Mouse (Mus musculus) layer of hippocampus, adult 18-20 months (tissue): Measurements from ENCODE around the gene Nup210. TPM values are rescaled to one million over a fixed set of nuclear protein-coding genes. Genes with fewer than 3 reads are reported as not detected.
A peak's percentile ranks its signal among the peaks of the same experiment; 100 is the strongest.
"Not testable (repeated sequence)": the region's sequence is repeated elsewhere in the genome, so short reads cannot be mapped to it uniquely, and the experiment has no call there.

ENCODE experiments used
- DNase-seq, 2 experiments: peaks; one replicate each; pipeline ENCODE4 v3.0.0; 2022; ENCODE audit warnings: low spot score in 2 of 2
- total RNA-seq, 2 experiments: library from RNA; stranded (reverse); gene quantifications; 2 replicates each; pipeline ENCODE4 v1.2.3; 2021

Nup210 gene
- total RNA-seq, 2 experiments from 2014 or later, result 16.2 to 17.5 TPM

DNA sequence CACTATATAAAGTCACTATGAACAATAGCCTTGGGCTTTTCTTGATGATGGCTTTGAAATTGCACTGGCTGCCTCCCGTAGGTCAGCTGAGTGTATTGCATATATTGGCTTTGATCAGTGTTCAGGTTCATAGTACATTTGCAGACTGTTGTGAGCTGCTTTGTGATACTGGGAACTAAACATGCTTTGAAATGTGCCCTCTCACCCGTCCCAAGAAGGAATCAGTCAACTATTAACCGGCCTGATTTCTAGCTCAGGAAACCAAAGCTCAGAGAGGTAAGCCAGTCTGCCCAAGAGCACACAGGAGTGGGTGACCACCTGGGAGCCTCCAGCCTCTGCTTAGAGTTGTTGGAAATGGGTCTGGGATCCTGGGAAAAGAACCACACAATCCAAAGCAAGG lies 28.4 kb upstream of the Nup210 start:
- no peak for DNase-seq

DNA sequence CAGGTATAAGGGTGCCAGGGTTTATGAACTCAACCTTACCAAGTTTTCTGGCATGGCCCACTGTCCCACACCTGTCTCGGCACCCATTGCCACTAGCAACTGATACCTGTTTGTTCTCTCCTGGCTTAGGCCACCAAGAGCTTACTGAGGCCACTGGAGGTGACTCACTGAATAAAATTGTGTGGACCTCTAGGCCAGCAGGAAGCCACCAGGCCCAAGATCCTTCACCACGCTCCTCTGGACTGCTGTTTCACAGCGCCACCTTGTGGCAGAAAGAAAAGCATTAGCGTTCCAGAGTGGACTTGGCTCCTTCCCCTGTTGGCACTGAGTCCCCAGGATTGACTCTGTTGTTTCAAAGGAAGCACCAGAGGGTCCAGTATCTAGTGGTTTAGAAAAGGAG lies 23.2 kb upstream of the Nup210 start:
- DNase-seq, result peak; percentile 52 to 79

DNA sequence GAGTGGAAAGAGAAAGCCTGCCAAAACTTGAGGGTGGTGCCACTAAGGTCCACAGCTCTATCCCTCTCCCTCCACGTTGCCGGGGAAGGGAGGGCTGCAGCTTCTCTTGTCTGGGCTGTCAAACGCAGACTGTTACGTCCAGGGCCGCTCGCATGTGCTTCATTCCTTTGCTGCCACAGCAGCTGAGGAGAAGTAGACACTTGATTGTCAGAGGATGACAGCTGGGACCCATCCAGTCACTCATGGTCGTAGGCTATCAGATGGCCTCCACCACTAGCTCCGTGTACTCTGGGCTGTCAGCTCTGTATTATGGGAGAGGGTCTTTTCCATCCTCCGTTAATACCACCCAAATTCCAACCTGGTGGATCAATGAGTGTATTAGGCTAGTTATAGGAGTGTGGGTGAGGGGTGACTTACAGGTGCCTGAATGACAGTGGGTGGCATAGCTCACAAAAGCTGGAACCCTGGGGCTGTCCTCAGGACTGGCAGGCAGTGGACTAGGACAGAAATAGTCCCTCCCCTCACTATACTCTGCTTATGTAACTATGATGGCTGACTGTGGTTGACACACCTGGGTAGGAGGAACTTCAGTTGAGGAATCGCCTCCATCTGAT lies 20.8 kb upstream of the Nup210 start:
- DNase-seq, result no peak

DNA sequence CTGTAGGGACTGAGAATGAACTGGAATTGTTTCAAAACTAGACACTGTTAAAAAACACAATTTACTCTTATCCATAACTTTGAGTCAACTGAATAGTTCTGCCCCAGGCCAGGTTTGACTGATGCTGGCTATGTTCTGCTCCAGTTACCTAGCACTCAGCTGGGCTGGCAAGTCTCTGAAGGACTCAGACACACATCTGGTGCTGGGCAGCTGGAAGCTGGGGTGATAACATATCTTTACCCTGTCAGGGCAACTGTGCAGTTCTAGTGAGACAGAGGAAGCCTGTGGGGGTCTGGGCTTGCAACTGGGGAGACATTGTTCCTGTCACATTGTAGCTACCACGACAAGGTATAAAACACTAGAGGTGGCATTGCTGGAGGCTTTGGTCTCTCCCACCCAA lies 14.2 kb upstream of the Nup210 start:
- DNase-seq, result no peak

DNA sequence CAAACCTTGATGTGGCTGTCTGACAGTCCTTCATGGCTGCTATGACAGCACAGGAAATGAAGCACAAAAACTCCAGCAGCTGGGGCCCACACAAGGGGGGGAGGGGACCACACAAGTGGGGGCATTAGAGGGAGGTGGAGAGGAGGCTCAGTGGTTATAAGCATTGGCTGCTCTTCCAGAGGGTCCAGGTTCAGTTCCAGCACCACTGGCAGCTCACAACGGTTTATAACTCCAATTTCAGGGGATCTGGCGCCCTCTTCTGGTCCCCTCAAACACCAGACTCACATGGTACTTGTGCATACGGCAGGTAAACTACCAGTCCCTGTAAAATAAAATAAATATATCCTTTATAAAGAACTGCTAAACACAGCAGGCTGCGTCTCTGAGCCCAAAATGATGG lies 12.4 kb upstream of the Nup210 start:
- no peak for DNase-seq

DNA sequence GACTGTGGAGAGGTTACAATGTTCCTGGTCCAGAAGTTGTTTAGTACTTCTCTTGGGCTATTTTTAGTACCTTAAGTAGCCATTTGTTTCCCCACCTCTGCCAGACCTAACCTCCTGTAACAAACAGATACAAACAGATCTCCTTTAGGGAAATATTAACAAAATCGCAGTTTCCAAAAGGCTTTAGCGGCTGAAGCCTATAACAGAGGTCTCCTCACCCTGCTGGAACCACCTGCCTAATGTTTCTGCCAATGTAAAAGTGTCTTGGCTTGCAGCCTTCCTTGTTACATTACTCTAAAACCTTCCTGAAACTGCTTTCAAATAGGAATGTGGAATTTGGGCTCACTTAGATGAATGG lies 8.6 kb upstream of the Nup210 start:
- no peak for DNase-seq

DNA sequence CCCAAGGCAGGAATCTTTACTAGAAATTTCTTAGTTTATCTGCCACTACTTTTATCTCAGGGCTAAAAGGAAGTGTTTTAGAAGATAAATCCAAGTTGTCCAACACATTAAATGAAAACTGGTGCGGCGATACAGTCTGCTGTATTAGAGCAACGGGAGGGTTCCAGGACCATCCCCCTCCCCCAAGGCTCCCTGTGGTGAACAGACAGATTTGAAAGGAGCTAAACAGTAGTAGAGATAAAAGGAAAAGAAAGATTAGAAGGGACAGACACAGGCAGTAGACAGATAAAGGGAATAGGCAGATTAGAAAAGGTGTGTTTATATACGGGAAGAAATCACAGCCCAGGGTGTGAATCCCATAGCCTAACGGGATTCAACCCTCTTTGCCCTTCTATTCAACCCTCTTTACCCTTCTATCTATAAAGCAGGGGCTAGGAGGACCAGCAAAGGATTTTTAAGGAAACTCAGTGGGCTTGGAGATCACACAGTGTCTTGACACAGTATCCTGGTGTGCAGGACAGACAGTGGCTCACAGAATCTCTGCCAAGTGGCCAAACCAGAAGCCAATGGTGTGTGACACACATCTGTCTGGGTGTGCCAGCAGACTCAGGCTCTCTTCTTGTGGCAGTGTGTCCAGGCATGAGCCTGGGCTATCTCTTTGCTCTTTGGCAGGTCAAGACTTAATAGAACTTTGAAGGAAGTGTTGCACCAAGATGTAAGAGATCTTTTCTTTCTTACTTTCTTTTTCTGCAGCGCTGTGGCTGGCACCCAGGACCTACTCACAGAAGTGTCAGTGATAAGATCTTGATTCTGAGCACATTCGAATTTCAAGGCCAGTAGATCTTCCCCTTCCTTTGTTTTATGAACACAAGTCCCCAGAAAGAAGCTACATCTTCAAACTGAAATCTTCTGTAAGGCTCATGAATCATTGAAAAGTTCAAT lies 7.9 kb upstream of the Nup210 start:
- DNase-seq, result no peak

DNA sequence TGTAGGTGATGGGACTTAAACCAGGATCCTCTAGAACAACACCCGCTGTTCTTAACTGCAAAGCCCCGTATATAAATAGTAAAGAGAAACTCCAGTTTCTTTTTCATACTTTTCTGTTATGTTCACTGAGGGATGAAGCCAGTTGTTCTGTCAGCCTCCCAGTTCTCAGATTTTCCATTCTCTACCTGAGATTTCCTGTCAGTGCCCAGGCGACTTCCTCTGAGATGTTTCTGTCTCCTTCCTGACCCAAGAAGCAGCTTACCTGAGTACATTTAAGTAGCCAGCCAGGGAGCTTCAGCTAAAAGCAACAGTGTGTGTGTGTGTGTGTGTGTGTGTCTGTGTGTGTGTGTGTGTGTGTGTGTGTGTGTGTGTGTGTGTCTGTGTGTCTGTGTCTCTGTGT lies 6.8 kb upstream of the Nup210 start:
- DNase-seq, result no peak

DNA sequence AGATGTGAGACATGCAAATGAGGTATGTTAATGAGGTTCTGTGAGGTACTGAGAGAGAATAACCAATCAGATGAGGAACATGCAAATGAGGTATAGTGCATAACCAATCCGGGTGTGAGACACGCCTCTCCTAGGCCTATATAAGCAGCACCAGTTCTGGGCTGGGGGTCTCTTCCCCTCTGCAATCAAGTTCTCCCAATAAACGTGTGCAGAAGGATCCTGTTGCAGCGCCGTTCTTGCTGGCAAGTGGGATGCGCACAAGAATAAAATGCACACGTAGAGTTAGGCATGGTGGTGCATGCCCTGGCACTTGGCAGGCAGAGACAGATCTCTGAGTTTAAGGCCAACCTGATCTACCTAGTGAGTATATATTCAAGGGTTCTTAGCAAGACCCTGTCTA lies 4.5 kb upstream of the Nup210 start:
- DNase-seq, result not testable (repeated sequence)

DNA sequence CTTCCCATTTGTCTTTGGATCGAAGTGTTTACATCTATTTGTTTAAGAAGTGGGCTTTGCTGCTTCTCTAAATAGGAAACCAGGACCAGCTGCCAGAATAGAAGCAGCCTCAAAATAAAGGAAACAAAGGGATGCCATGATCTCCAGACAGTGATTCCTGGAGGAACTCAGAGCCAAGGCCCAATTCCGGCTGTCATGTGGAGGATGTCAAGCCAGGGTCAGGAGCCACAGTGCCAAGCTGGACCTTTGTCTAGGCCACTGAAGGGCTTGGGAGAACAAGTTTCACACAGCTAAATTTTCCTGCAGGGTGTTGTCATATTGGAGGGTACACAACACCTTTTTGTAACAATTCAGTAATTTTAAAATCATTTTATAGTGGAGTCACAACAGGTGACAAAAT lies 3.6 kb upstream of the Nup210 start:
- DNase-seq, result no peak

DNA sequence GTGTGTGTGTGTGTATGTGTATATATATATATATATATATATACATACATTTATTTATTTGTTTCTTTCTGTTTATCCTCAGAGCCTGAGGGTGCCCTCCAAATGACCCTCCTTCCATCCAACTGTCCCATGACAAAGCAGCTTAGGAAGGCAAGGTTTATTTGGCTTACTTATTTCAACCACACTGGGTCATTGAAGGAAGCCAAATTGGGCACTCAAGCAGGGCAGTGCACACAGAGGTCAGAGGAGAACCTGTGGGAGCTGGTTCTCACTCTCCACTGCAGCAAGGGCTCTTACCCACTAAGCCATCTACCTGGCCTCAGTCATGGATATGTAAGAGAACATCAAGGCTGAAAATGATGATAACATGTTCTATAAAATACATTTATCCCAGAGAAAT lies 1.9 kb upstream of the Nup210 start:
- no peak for DNase-seq

DNA sequence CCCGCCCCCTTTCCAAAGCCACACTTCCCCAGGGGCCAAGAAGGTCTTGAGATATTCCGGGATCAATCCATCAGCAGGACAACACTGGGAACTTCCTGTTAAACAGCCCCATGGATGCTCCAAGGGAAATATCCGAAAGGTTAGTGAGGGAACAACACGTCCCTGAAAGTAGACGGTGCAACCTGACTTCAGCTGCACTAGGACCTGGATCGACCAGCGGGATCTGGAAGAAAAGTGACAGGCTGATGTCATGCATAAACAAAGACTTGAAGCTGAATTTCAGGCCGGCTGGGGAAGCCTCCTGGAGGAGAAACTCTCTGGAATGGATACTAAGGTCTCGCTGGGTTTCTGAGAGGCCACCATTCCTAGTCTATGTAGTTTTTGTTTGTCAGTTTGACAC lies 520 bp upstream of the Nup210 start:
- DNase-seq, result no peak

DNA sequence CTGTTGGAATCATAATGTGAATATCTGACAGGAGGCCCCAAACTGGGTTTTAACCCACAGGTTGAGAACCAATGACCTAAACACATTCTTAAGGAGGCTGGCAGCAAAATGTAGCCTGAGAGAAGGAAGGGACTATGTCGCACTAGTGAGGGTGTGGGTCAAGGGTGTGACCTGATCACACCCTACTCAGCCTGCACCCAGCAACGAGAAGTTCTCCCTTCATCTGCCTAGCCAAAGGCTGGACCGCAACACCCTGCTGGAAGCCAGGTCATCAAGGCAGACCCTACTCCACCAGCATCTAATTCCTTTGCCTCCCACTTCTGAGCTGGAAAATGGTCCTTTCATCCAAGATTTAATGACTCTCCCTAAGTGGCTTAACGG lies 776 bp downstream of the Nup210 start:
- DNase-seq, result no peak

DNA sequence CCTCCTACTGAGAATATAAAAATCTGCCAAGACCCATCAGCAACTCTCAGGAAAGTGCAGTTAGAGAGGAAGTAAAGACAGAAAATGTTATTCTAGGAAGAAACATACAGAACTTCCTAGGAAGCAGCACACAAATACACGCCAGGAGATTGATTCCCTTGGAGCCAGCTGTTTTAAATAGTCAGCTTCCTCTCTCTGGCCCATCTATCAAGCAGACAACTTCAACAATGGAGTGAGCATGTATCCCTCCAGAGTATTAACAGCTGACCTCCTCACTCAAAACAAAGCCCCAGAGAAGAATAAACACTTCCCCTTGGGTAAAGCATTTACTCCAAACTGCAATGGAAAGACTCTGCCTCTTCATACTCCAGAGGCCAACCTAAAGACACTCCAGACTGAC lies 1.5 kb downstream of the Nup210 start:
- DNase-seq, result no peak

DNA sequence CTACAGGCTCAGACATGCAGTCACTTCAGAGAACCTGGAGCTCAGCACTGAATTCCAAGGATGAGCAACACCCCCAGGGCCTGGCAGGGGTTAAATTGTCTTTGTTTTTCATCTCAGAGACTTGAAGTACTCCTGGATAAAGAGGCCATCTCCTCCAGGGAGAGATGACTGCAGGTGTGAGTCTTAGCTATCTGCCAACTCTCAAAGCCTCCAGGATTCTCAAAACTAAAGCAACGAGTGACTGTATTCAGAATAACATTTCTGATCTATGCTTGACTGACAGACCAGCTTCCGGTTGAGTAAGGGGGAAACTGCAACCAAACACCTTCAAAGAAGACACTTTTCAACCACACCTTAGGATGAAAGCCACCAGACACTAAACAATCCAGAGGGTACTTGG lies 1.9 kb downstream of the Nup210 start:
- DNase-seq, result no peak

DNA sequence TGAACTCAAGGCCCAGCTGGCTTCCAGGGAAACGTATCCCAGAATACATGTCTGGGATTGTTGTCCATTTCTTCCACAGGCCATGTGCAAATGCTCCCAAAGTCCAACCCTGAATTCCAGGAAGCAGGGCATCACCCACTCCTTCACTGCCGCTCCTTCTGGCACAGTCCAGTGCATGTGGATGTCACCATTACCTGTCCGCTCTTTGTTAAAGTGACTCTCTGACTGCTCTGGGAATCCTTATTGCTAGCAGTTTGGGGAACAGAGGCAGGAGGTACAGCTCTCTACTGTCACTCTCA lies 4.7 kb downstream of the Nup210 start:
- DNase-seq, result no peak

DNA sequence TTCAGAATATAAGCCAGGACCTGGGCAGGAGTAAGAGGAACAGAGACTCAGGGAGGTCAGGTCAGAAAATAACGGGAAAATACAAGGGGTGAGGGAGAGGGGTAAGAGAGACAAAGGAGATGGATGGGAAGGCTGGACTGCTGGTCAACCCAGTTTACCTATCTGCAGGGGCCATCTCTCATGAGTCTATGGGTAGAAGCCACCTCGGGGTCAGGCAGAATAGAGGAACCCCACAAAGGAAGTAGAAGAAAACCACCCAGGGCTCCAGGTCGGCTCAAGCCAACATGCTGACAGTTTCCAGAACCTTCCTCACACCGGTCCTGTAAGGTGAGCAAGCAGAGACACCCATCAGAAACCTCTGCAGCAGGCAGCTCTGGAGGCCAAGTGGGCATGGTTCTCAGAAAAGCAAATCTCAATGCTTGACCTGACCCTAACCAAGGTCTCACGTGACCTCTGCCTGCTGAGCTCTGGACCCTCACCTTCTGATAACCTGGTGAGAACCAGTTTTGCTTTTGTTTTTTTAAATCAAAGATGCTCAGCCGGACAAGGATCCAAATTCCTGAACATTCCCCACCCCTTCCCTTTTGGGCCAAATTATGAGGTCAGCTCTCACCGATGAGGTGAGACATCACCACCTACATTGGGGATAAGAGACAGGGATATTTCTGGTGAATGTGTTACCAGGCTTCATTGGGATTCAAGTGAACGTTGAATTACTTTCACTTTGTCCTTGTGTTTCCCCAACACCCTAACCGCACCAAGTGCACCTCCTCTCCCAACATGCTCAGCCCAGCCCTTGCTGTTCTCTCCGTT lies 5.3 kb downstream of the Nup210 start:
- no peak for DNase-seq

DNA sequence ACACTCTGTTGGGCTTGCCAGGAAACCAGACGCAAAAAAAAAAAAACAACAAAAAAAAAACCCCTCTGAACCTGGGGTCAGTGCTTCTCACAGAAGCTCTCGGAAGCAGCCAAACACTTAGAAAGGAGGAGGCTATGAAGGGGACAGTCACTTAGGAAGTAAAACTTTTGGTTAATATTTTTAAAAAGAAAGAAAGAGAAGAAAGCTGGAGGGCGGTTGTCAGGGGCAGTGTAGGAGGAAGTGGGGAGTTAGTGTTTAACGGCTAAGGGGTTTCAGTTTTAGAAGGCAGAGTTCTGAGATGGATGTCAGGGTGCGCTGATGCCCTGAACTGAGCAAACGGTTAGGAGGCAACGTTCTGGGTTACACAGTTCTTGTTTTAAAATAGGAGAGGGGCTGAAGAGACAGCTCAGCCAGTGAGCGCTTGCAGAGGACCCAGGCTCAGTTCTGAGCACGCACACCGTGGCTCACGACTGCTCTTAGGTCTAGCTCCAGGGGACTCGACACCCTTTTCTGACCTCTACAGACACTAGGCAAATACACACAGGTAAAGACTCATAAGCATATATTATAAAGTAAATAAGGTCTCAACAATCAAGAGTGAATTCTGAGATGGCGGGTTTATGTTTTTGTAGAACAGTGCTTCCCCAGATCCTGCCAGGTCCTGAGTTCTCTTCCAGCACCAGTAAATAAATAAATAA lies 6.2 kb downstream of the Nup210 start:
- DNase-seq, result no peak

DNA sequence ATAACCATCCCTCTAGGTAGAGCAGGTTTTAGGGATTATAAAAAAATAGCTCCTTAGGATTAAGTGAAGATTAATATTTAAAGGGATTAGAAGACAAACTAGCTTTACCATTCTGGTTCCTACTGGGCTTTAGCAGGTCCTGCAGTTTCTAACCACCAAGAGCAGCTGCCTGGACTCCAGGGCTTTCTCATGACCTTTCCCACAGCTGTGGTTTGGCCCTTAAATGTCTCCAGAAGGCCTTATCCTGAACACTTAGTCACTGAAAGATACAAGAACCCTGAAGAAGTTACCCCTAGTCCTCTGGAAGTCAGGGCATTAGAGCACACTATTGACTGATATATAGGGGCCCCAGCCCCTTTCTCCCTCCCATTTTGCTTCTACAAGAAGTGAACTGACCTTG lies 7.1 kb downstream of the Nup210 start:
- DNase-seq, result no peak

DNA sequence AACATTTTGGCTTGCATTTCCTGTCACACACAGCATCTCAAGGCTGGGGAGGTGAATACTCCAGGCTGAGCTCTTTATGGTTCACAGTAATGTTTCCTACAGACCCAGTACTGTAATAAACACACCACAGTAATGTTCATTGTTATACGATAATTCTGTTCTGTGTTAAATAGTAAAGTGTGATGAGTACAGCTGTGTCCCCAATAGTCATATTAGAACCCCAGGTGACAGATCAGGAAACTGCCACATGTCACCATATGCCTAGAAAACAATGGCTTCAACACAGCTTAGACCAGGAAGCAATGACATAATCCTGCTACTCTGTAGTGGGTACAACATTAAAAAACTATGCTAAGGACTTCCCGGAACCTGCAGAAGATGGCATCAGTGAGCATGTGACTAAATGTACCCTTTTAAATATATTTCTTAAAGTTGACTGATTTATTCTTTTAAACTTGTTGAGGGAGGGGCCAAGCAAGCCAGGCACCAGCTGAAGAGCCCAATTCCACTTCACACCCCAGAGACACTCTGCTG lies 7.6 kb downstream of the Nup210 start:
- no peak for DNase-seq

DNA sequence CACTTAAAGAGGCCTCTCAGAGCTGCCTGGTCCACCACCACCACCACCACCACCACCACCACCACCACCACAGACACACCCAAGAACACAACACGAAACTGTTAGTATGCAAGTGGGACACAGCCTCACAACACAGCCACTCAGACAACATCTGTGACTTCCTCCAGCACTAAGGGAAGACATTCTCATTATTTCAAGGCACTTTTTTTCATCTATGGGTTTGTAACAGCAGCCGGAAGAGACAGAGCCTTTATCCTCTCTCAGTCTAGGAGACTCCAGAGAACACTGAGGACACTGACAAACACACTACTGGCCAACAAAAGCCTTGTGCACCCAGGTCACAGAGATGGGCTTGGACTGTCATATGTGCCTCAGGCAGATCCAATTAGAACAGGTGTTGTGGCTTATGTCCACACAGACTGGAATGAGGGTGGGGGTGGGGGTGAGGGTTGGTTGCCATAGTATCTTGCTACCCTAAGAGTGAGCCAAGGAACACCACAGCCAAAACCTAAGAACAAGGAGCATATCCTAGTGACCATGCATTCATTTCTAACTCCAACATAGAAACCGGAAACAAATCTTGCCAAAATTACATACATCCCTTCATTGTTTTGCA lies 8.2 kb downstream of the Nup210 start:
- no peak for DNase-seq
